Mouse (Mus musculus) small intestine, adult 2 months (tissue): ENCODE measurements around the gene Lipa. TPM values are rescaled to one million over a fixed set of nuclear protein-coding genes. Genes with fewer than 3 reads are reported as not detected.

Source experiments
- H3K27ac ChIP-seq: fragments of 200-500 bp; 2 replicates; pipeline ENCODE4 v1.5.1; 2012; ENCODE audit warnings: low read depth, low read length, control low read depth, inconsistent platforms; ENCODE audit not compliant: insufficient read depth
- H3K27me3 ChIP-seq: fragments of 200-500 bp; 2 replicates; pipeline ENCODE4 v1.6.1; 2012; ENCODE audit warnings: mild to moderate bottlenecking, moderate library complexity, low read length, inconsistent platforms; ENCODE audit not compliant: control insufficient read depth, insufficient read depth
- H3K36me3 ChIP-seq: fragments of 200-500 bp; 2 replicates; pipeline ENCODE4 v1.6.1; 2012; ENCODE audit warnings: mild to moderate bottlenecking, low read length, control low read depth, inconsistent platforms; ENCODE audit not compliant: control insufficient read depth, insufficient read depth
- H3K4me1 ChIP-seq: fragments of 200-500 bp; 2 replicates; pipeline ENCODE4 v1.6.1; 2012; ENCODE audit warnings: low read length, inconsistent platforms, mixed read lengths; ENCODE audit not compliant: control insufficient read depth, insufficient read depth, insufficient read length
- H3K4me3 ChIP-seq: fragments of 200-500 bp; 2 replicates; pipeline ENCODE4 v1.5.1; 2012; ENCODE audit warnings: low read depth, mild to moderate bottlenecking, control low read depth, inconsistent platforms, low read length, moderate library complexity
- CTCF ChIP-seq: fragments of 200-500 bp; IDR thresholded peaks from 2 replicates; pipeline ENCODE4 v1.5.1; 2012; ENCODE audit warnings: low read depth, mild to moderate bottlenecking, control low read depth, inconsistent platforms, low read length, moderate library complexity, mixed read lengths; ENCODE audit not compliant: insufficient replicate concordance, insufficient read length; ENCODE audit errors: extremely low read depth
- POLR2A ChIP-seq: fragments of 200-500 bp; IDR thresholded peaks from 2 replicates; pipeline ENCODE4 v1.6.1; 2012; ENCODE audit warnings: low read depth, mild to moderate bottlenecking, control low read depth, inconsistent platforms, low read length, moderate library complexity
- WGBS: fragments of 180-500 bp; shearing (Covaris S2); methylation state at CpG from one replicate; pipeline ENCODE4 v1.1.7; 2018; 5-methylcytosine and 5-hydroxymethylcytosine counted together
- polyA plus RNA-seq: library from polyadenylated mRNA; depleted of rRNA; stranded (reverse); fragments of >200 nt; gene quantifications from 2 replicates; pipeline ENCODE4 v1.2.3, GENCODE M21; 2012

Lipa gene
- polyA plus RNA-seq, 1 experiment = 21.7 TPM

GRCm38 (mm10) chr19:34493859-34494258 is 33.4 kb downstream of the Lipa start:
- Histone ChIP-seq H3K27me3 (no peaks in the 10 kb centered on the region), H3K4me1 (peaks cover 5% of the 10 kb centered on the region; the same call in 1 of the 2 replicates), H3K27ac (no peak overlapping the region), H3K4me3 (no peak overlapping the region), H3K36me3 (peaks cover 16% of the 10 kb centered on the region)
- TF ChIP-seq CTCF = no peak
- no peak for TF ChIP-seq POLR2A
- WGBS = 94% methylated on average over 4 of the region's 4 CpGs

- no peaks in the 10 kb centered on the region for H3K36me3 ChIP-seq
- H3K27me3 ChIP-seq = no peaks in the 10 kb centered on the region
- no peak overlapping the region for H3K27ac ChIP-seq
- WGBS = 5% methylated on average over 4 of the region's 4 CpGs
- no peaks in the 10 kb centered on the region for H3K4me1 ChIP-seq
- no peak overlapping the region for H3K4me3 ChIP-seq
- no peak for TF ChIP-seq POLR2A
- TF ChIP-seq CTCF = no peak
Observed at GRCm38 (mm10) chr19:34483547-34483946, 43.7 kb downstream of the Lipa start.

- H3K36me3 ChIP-seq = no peaks in the 10 kb centered on the region
- 0 out of 2 replicates have a peak, but pooled peaks cover 11% of the 10 kb centered on the region for H3K27me3 ChIP-seq
- WGBS = 3% methylated on average over 35 of the region's 35 CpGs
- TF ChIP-seq CTCF (no peak), POLR2A (no peak)
- peaks cover 7% of the 10 kb centered on the region for H3K4me1 ChIP-seq
- peak within 1 kb of the TSS; percentile 35 for H3K27ac ChIP-seq
- peak within 1 kb of the TSS; percentile 70 for H3K4me3 ChIP-seq
Observed at GRCm38 (mm10) chr19:34474991-34475971, 52.0 kb downstream of the Lipa start, which contains the start of gene Ch25h. Ch25h (minus strand) TSS chr19:34475164.

- H3K27me3 ChIP-seq = 0 out of 2 replicates have a peak, but pooled peaks cover 11% of the 10 kb centered on the region
- peaks cover 7% of the 10 kb centered on the region for H3K4me1 ChIP-seq
- no peaks in the 10 kb centered on the region for H3K36me3 ChIP-seq
- H3K27ac ChIP-seq = peak overlapping the region; percentile 23; the same call in 1 of the 2 replicates
- WGBS = 8% methylated on average over 49 of the region's 49 CpGs
- TF ChIP-seq CTCF = no peak
- peak overlapping the region; percentile 70 for H3K4me3 ChIP-seq
Observed at GRCm38 (mm10) chr19:34474228-34474990, 52.9 kb downstream of the Lipa start.

- no peak for TF ChIP-seq POLR2A
- no peak for TF ChIP-seq CTCF
- H3K4me3 ChIP-seq = no peak overlapping the region
Observed at GRCm38 (mm10) chr19:34471703-34472102, 55.6 kb downstream of the Lipa start.

GRCm38 (mm10) chr19:34468794-34469193 is 58.5 kb downstream of the Lipa start:
- H3K27me3 ChIP-seq = no peaks in the 10 kb centered on the region
- WGBS = 31% methylated on average over 3 of the region's 3 CpGs
- no peak overlapping the region for H3K4me3 ChIP-seq
- no peaks in the 10 kb centered on the region for H3K4me1 ChIP-seq
- H3K27ac ChIP-seq = no peak overlapping the region
- no peaks in the 10 kb centered on the region for H3K36me3 ChIP-seq
- TF ChIP-seq CTCF = no peak
- no peak for TF ChIP-seq POLR2A

More at GRCm38 (mm10) chr19:34471703-34472102, 55.6 kb downstream of the Lipa start:
- no peaks in the 10 kb centered on the region for H3K36me3 ChIP-seq
- peaks cover 7% of the 10 kb centered on the region for H3K4me1 ChIP-seq
- 69% methylated on average over 2 of the region's 2 CpGs for WGBS
- no peak overlapping the region for H3K27ac ChIP-seq
- 0 out of 2 replicates have a peak, but pooled peaks cover 11% of the 10 kb centered on the region for H3K27me3 ChIP-seq
